Mouse (Mus musculus): ENCODE measurements around the gene Cox10.

GRCm38 (mm10) chr11:64073379-64073778 lies 5.9 kb downstream of the Cox10 start:
- TF ChIP-seq FOSL1 (IDR thresholded peaks at IDR 0.05; ENCODE audit: insufficient read depth, low read length, poor library complexity, severe bottlenecking) (no peak), CTCF (IDR thresholded peaks at IDR 0.05; ENCODE audit: control insufficient read depth, insufficient read depth, insufficient read length) (no peak), USF1 (IDR thresholded peaks at IDR 0.05; ENCODE audit: low read depth) (no peak), MAX (IDR thresholded peaks at IDR 0.05) (no peak), CEBPB (IDR thresholded peaks at IDR 0.05; ENCODE audit: low read depth) (no peak), MYOG (IDR thresholded peaks at IDR 0.05; ENCODE audit: control insufficient read depth, extremely low read depth, insufficient read length) (no peak)
